Mouse (Mus musculus) heart, adult 2 months (tissue): ENCODE results near the gene Zscan4e. TPM values are rescaled to one million over a fixed set of nuclear protein-coding genes. Genes with fewer than 3 reads are reported as not detected.
"Not testable (repeated sequence)": the region's sequence is repeated elsewhere in the genome, so short reads cannot be mapped to it uniquely, and the experiment has no call there.

Experiments
- DNase-seq, 2 experiments: peaks; one replicate each; pipeline ENCODE4 v3.0.0; 2021
- H3K27ac ChIP-seq: fragments of 200-600 bp; 2 replicates; pipeline ENCODE4 v1.8.1; 2022
- H3K27me3 ChIP-seq: fragments of 200-500 bp; 2 replicates; pipeline ENCODE4 v1.6.1; 2012; ENCODE audit warnings: mild to moderate bottlenecking, low read length, inconsistent platforms, mixed read lengths; ENCODE audit not compliant: control insufficient read depth, insufficient read depth
- H3K36me3 ChIP-seq: fragments of 200-500 bp; 2 replicates; pipeline ENCODE4 v1.6.1; 2012; ENCODE audit warnings: low read length, inconsistent platforms; ENCODE audit not compliant: control insufficient read depth, insufficient read depth
- H3K4me1 ChIP-seq: fragments of 200-500 bp; 2 replicates; pipeline ENCODE4 v1.6.1; 2011; ENCODE audit warnings: low read length; ENCODE audit not compliant: control insufficient read depth, insufficient read depth
- H3K4me3 ChIP-seq: fragments of 200-600 bp; 2 replicates; pipeline ENCODE4 v1.8.1; 2022
- H3K79me2 ChIP-seq: fragments of 200-500 bp; replicated peaks from 2 replicates; pipeline ENCODE4 v1.6.1; 2012; ENCODE audit warnings: mild to moderate bottlenecking, inconsistent platforms, low read length, moderate library complexity, mixed read lengths; ENCODE audit not compliant: control insufficient read depth, insufficient read depth
- H3K9ac ChIP-seq: fragments of 200-500 bp; 2 replicates; pipeline ENCODE4 v1.6.1; 2012; ENCODE audit warnings: low read depth, mild to moderate bottlenecking, control low read depth, inconsistent platforms, low read length, mixed read lengths
- intact Hi-C: fragments of 180-260 bp; cut with DNase I; formaldehyde crosslinking; loops from one replicate; pipeline ENCODE4 v1.15.1; 2025
- long read RNA-seq: library from polyadenylated mRNA; stranded (forward); transcript quantifications from one replicate; pipeline ENCODE4 v2.0.0, GENCODE M21; 2021
- microRNA-seq, 2 experiments: library from miRNA; unstranded; fragments of <30 nt; microRNA quantifications; one replicate each; pipeline ENCODE4 v1.2.0; 2021
- polyA plus RNA-seq: library from polyadenylated mRNA; depleted of rRNA; stranded (reverse); fragments of >200 nt; gene quantifications from 2 replicates; pipeline ENCODE4 v1.2.3, GENCODE M21; 2012; rRNA removed
- total RNA-seq, 2 experiments: library from RNA; stranded (reverse); gene quantifications; 2 replicates each; pipeline ENCODE4 v1.2.3; 2021

Gene Zscan4e
- not detected for total RNA-seq
- polyA plus RNA-seq = not detected in 2 replicates
- long read RNA-seq = 0 reads

DNA sequence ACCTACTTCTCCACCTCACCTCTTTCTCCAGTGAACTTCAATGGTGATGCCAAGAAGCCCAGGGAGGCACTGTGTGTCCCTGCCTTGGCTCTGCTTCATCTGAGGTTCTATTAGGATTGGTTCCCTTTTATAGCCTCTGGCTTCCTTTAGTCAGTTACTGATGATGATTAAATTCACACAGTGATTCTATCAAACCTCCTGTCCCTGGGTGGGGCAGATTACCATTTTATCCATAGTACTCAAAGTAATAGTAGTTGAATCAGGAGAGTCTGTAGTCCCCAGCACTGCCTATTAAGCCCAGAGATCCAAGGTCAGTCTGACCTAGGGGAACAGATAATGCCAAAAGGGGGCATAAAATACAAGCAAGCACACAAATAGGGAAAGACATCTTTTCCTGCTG, at the start of gene Zscan4e:
TSS of gene Zscan4e (minus strand) at position 101 of the 400 bp plus-strand sequence.
- intact Hi-C loops = not testable (repeated sequence)

More for the DNA sequence above, at the start of gene Zscan4e:
- not testable (repeated sequence) for H3K27me3 ChIP-seq, H3K4me3 ChIP-seq, DNase-seq, H3K27ac ChIP-seq, H3K9ac ChIP-seq, H3K36me3 ChIP-seq, H3K4me1 ChIP-seq, H3K79me2 ChIP-seq

Small RNAs within 50 kb of the gene (microRNA-seq; reads per million reads assigned to microRNA genes)
- 0 reads per million in 2 experiments for gene Gm23087
- 0 reads per million in 2 experiments for gene Gm26248

Other genes starting within 250 kb of the Zscan4e start
- not detected for gene Zscan4-ps1, start 241.0 kb downstream of the Zscan4e start, total RNA-seq
- not detected in 2 replicates for gene Zscan4-ps1, start 241.0 kb downstream of the Zscan4e start, polyA plus RNA-seq
- not detected for gene Zscan4d, start 144.5 kb downstream of the Zscan4e start, total RNA-seq
- not detected in 2 replicates for gene Zscan4d, start 144.5 kb downstream of the Zscan4e start, polyA plus RNA-seq
- not detected for gene Zscan4f, start 87.2 kb upstream of the Zscan4e start, total RNA-seq
- not detected in 2 replicates for gene Zscan4f, start 87.2 kb upstream of the Zscan4e start, polyA plus RNA-seq
- gene Zscan4-ps2, start 203.6 kb upstream of the Zscan4e start, total RNA-seq = not detected
- gene Zscan4-ps2, start 203.6 kb upstream of the Zscan4e start, polyA plus RNA-seq = not detected in 2 replicates